Mouse (Mus musculus): ENCODE results near the gene Parp16.
A peak's percentile ranks its signal among the peaks of the same experiment; 100 is the strongest.

Parp16 gene

DNA sequence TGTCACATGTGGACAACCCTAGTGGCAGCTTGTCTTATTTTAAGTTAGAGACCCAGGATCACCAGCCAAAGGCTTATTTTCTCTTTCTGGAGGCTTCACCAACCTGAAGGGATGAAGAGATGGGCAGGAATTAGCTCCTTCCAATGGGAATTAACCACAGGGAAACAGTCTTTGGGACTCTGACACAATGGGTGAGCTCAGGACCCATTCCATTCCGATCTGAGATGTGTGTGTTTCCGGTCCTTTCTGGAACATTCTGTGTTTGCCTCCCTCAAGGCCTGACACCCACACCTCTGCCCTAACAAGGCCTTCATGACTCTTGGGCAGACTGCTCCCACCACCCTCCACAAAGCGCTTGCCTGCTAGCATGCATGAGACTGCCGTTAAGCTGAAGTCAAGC lies at the start of gene Parp16:
Gene Parp16, plus strand, starts transcription at position 301 of the 400 bp plus-strand sequence.
- Histone ChIP-seq H3K9me3 (ENCODE audit: low read length) (no peaks in the 10 kb centered on the region), H3K36me3 (ENCODE audit: insufficient read depth, low read length) (no peaks in the 10 kb centered on the region), H3K27me3 (ENCODE audit: insufficient read depth, low read length) (no peaks in the 10 kb centered on the region), H3K4me3 (replicated peaks; ENCODE audit: low read length) (peak within 1 kb of the TSS; percentile 78), H3K4me1 (replicated peaks; ENCODE audit: low read depth, low read length) (peaks cover 86% of the 10 kb centered on the region)
- no peak for TF ChIP-seq POU5F1 (IDR thresholded peaks at IDR 0.05; ENCODE audit: borderline replicate concordance, low read length)
- TF ChIP-seq CTCF (conservative IDR thresholded peaks at IDR 0.05; ENCODE audit: low read length): no peak
- TF ChIP-seq NANOG (IDR thresholded peaks at IDR 0.05; ENCODE audit: borderline replicate concordance, low read length): no peak

- Histone ChIP-seq H3K9me3 (ENCODE audit: low read length) (no peaks in the 10 kb centered on the region), H3K4me3 (replicated peaks; ENCODE audit: low read length) (no peak overlapping the region), H3K4me1 (replicated peaks; ENCODE audit: low read depth, low read length) (peaks cover 30% of the 10 kb centered on the region), H3K27me3 (ENCODE audit: insufficient read depth, low read length) (peaks cover 82% of the 10 kb centered on the region), H3K36me3 (ENCODE audit: insufficient read depth, low read length) (0 out of 2 replicates have a peak, but pooled peaks cover 7% of the 10 kb centered on the region)
- no peak for TF ChIP-seq POU5F1 (IDR thresholded peaks at IDR 0.05; ENCODE audit: borderline replicate concordance, low read length)
- TF ChIP-seq CTCF (conservative IDR thresholded peaks at IDR 0.05; ENCODE audit: low read length): no peak
- TF ChIP-seq NANOG (IDR thresholded peaks at IDR 0.05; ENCODE audit: borderline replicate concordance, low read length): no peak
These were observed 49.2 kb upstream of the Parp16 start for GRCm38 (mm10) chr9:65146001-65146400.

DNA sequence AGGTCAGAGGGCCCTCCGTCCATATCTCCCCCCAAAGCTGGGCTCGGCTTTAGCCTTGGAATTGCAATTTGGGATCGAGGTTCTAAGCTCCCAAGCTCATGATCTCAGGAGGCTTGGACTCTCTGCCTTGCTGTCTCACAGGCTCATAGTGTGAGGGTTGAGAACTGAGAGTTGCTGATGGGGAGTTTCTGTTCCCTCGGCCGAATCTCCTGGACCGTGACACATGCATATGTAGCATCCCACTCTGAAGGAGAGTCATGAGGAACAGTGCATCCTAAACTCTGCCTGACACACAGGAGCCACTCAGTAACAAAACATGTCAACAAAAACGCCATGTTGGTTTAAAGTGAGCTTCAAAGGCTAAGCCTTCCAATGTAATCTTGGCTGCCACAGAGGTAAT lies 46.6 kb upstream of the Parp16 start:
- peaks cover 78% of the 10 kb centered on the region for H3K27me3 ChIP-seq (ENCODE audit: insufficient read depth, low read length)
- TF ChIP-seq POU5F1 (IDR thresholded peaks at IDR 0.05; ENCODE audit: borderline replicate concordance, low read length): no peak
- no peak for TF ChIP-seq CTCF (conservative IDR thresholded peaks at IDR 0.05; ENCODE audit: low read length)
- no peak for TF ChIP-seq NANOG (IDR thresholded peaks at IDR 0.05; ENCODE audit: borderline replicate concordance, low read length)
- peaks cover 32% of the 10 kb centered on the region for H3K4me1 ChIP-seq (replicated peaks; ENCODE audit: low read depth, low read length)
- no peak overlapping the region for H3K4me3 ChIP-seq (replicated peaks; ENCODE audit: low read length)
- 0 out of 2 replicates have a peak, but pooled peaks cover 7% of the 10 kb centered on the region for H3K36me3 ChIP-seq (ENCODE audit: insufficient read depth, low read length)
- H3K9me3 ChIP-seq (ENCODE audit: low read length): no peaks in the 10 kb centered on the region

DNA sequence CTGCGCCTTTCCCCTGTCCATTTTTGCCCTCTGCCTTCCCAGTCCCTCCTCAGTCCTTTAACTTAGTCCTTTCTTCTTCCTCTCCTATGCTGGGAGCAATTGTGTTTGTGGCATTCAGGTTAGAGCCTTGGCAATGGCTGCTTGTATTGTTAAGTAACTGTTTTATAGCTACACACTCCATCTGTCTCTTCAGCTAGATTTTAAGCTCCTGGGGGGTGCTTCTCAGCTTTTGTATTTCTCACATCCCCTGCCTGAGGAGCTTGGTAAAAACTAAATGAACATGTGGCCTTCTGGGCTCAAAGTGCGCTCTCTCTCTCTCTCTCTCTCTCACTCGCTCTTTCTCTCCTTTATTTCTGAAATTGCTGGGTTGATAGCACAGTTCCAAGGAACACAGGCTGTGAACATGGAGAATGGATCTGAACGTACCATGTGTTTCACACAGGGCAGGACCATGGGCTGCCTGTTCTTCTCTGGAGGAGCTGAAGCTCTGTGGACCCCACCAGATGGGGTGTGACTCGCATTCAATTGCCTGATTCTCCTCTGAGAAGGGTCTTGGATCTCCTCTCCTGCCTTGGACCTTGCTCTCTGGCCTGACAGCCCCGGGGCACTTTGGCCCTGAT lies 42.3 kb upstream of the Parp16 start:
- Histone ChIP-seq H3K9me3 (ENCODE audit: low read length) (no peaks in the 10 kb centered on the region), H3K4me3 (replicated peaks; ENCODE audit: low read length) (peak overlapping the region; percentile 23; the same call in 1 of the 2 replicates), H3K36me3 (ENCODE audit: insufficient read depth, low read length) (no peaks in the 10 kb centered on the region), H3K27me3 (ENCODE audit: insufficient read depth, low read length) (peaks cover 65% of the 10 kb centered on the region), H3K4me1 (replicated peaks; ENCODE audit: low read depth, low read length) (peaks cover 66% of the 10 kb centered on the region)
- TF ChIP-seq CTCF (conservative IDR thresholded peaks at IDR 0.05; ENCODE audit: low read length): no peak

- TF ChIP-seq POU5F1 (IDR thresholded peaks at IDR 0.05; ENCODE audit: borderline replicate concordance, low read length): no peak
- no peak for TF ChIP-seq CTCF (conservative IDR thresholded peaks at IDR 0.05; ENCODE audit: low read length)
- TF ChIP-seq NANOG (IDR thresholded peaks at IDR 0.05; ENCODE audit: borderline replicate concordance, low read length): no peak
- H3K4me1 ChIP-seq (replicated peaks; ENCODE audit: low read depth, low read length): peaks cover 70% of the 10 kb centered on the region
- H3K9me3 ChIP-seq (ENCODE audit: low read length): no peaks in the 10 kb centered on the region
- H3K4me3 ChIP-seq (replicated peaks; ENCODE audit: low read length): peak overlapping the region; percentile 23; the same call in 1 of the 2 replicates
- H3K27me3 ChIP-seq (ENCODE audit: insufficient read depth, low read length): peaks cover 63% of the 10 kb centered on the region
- H3K36me3 ChIP-seq (ENCODE audit: insufficient read depth, low read length): no peaks in the 10 kb centered on the region
These were observed 41.8 kb upstream of the Parp16 start for GRCm38 (mm10) chr9:65153331-65153711.

GRCm38 (mm10) chr9:65154692-65155455 lies 40.3 kb upstream of the Parp16 start:
- Histone ChIP-seq H3K36me3 (ENCODE audit: insufficient read depth, low read length) (no peaks in the 10 kb centered on the region), H3K27me3 (ENCODE audit: insufficient read depth, low read length) (peaks cover 60% of the 10 kb centered on the region), H3K4me1 (replicated peaks; ENCODE audit: low read depth, low read length) (peaks cover 81% of the 10 kb centered on the region), H3K9me3 (ENCODE audit: low read length) (no peaks in the 10 kb centered on the region), H3K4me3 (replicated peaks; ENCODE audit: low read length) (no peak overlapping the region)
- TF ChIP-seq POU5F1 (IDR thresholded peaks at IDR 0.05; ENCODE audit: borderline replicate concordance, low read length): no peak
- TF ChIP-seq NANOG (IDR thresholded peaks at IDR 0.05; ENCODE audit: borderline replicate concordance, low read length): no peak
- no peak for TF ChIP-seq CTCF (conservative IDR thresholded peaks at IDR 0.05; ENCODE audit: low read length)

DNA sequence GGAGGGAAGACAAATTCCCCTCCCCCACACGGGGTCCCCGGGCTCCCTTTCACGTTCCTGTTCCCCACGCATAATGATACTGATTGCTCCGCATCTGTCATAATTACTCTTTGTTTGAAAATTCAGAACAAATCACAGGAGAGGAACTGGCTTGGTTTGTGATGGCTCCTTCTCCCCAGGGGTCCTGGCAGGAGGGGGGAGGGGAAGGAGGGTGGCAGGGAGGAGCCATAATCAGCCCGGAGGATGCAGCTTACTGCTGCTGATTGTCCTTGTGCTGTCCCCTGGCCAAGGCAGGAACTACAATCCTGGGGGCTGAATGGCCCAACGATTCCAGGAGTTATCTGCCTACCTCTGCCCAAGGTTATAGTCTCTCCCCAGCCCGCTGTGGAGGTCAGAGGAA lies 38.5 kb upstream of the Parp16 start:
- Histone ChIP-seq H3K27me3 (ENCODE audit: insufficient read depth, low read length) (peaks cover 69% of the 10 kb centered on the region), H3K36me3 (ENCODE audit: insufficient read depth, low read length) (no peaks in the 10 kb centered on the region), H3K4me3 (replicated peaks; ENCODE audit: low read length) (peak overlapping the region; percentile 52), H3K4me1 (replicated peaks; ENCODE audit: low read depth, low read length) (peaks cover 89% of the 10 kb centered on the region), H3K9me3 (ENCODE audit: low read length) (no peaks in the 10 kb centered on the region)
- TF ChIP-seq CTCF (conservative IDR thresholded peaks at IDR 0.05; ENCODE audit: low read length): no peak
- no peak for TF ChIP-seq POU5F1 (IDR thresholded peaks at IDR 0.05; ENCODE audit: borderline replicate concordance, low read length)
- TF ChIP-seq NANOG (IDR thresholded peaks at IDR 0.05; ENCODE audit: borderline replicate concordance, low read length): no peak

GRCm38 (mm10) chr9:65157631-65158030 lies 37.5 kb upstream of the Parp16 start:
- TF ChIP-seq CTCF (conservative IDR thresholded peaks at IDR 0.05; ENCODE audit: low read length) (no peak), POU5F1 (IDR thresholded peaks at IDR 0.05; ENCODE audit: borderline replicate concordance, low read length) (no peak), NANOG (IDR thresholded peaks at IDR 0.05; ENCODE audit: borderline replicate concordance, low read length) (no peak)
- Histone ChIP-seq H3K4me3 (replicated peaks; ENCODE audit: low read length) (peak overlapping the region; percentile 52; the same call in 1 of the 2 replicates), H3K27me3 (ENCODE audit: insufficient read depth, low read length) (peaks cover 72% of the 10 kb centered on the region), H3K4me1 (replicated peaks; ENCODE audit: low read depth, low read length) (peaks cover 91% of the 10 kb centered on the region), H3K9me3 (ENCODE audit: low read length) (no peaks in the 10 kb centered on the region), H3K36me3 (ENCODE audit: insufficient read depth, low read length) (no peaks in the 10 kb centered on the region)
